Mouse (Mus musculus): ENCODE measurements around the gene Ttll4. TPM values are rescaled to one million over a fixed set of nuclear protein-coding genes. Genes with fewer than 3 reads are reported as not detected.
A peak's percentile ranks its signal among the peaks of the same experiment; 100 is the strongest.

The Ttll4 gene
- polyA plus RNA-seq, 1 experiment from 2014 or later, result 12.9 TPM

DNA sequence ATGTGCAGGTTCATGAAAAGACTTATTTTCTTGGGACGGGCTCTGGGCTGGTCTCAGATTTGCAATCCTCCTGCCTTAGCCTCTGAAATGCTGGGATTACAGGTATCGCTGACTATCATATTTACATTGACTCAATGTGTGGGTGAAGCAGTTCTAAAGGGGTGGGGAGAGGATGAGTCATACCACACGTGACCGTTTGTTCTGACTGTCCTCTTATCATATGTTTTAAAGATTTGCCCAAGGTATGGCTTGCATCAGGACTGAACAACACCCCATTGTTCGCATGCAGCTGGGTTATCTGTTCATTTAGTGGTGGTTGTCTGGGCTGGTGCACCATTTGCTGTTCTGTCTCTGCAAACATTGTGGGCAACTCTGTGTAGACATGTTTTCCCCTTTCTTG is 65.1 kb downstream of the Ttll4 start:
- no peak overlapping the region for H3K4me2 ChIP-seq
- H3K4me3 ChIP-seq, result no peak overlapping the region
- H3K9ac ChIP-seq, result no peak overlapping the region
- no peaks in the 10 kb centered on the region for H3K27me3 ChIP-seq
- no peaks in the 10 kb centered on the region for H3K4me1 ChIP-seq
- ATAC-seq (ENCODE audit: insufficient number of reproducible peaks, insufficient read depth, low FRiP score, low TSS enrichment, low read depth), result no peak
- H3K36me3 ChIP-seq, result no peaks in the 10 kb centered on the region
- 58% methylated on average over 5 of the region's 5 CpGs for WGBS
- H3K9me3 ChIP-seq, result no peaks in the 10 kb centered on the region
- no peak overlapping the region for H3K27ac ChIP-seq

DNA sequence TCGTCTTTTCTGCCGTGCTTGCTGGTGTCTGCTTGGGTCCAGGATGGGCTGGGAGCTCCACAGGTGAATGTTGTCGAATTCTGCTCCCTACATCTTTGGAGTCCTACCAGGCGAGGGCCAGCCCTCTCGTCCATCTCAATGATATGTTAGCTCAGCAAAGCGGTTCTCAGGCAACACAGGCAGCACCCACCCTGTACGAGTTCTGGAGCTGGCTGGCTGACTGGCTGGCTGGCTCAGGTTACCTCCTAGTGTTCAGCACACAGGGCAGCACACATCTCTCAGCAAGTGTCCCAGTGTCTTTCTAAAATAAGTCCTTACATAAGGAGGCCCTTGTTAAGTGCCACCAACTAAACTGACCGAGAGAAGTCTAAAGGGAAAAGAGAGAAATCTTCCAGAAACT is 66.9 kb downstream of the Ttll4 start:
- Histone ChIP-seq H3K27ac (no peak overlapping the region), H3K4me2 (no peak overlapping the region), H3K4me1 (no peaks in the 10 kb centered on the region), H3K9ac (no peak overlapping the region), H3K36me3 (no peaks in the 10 kb centered on the region), H3K4me3 (no peak overlapping the region), H3K9me3 (no peaks in the 10 kb centered on the region), H3K27me3 (no peaks in the 10 kb centered on the region)
- ATAC-seq (ENCODE audit: insufficient number of reproducible peaks, insufficient read depth, low FRiP score, low TSS enrichment, low read depth), result no peak
- 62% methylated on average over 8 of the region's 8 CpGs for WGBS

DNA sequence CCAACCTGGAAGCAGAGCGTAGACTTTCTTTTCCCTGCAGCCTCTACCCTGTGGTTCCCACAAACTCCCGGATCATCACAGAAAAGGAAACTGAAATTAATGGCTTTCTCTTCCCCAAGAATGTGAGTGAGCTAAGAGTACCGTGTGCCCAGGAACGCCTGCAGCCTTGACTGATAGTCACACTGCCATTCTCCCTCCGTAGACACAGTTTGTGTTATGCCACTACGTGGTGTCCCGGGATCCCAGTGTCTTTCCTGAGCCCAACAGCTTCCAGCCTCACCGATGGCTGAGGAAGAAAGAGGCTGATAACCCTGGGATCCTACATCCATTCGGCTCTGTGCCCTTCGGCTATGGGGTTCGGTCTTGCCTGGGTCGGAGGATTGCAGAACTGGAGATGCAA is 75.4 kb downstream of the Ttll4 start:
- H3K36me3 ChIP-seq, result no peaks in the 10 kb centered on the region
- H3K27me3 ChIP-seq, result no peaks in the 10 kb centered on the region
- H3K9me3 ChIP-seq, result no peaks in the 10 kb centered on the region
- no peak overlapping the region for H3K4me3 ChIP-seq
- no peak for ATAC-seq (ENCODE audit: insufficient number of reproducible peaks, insufficient read depth, low FRiP score, low TSS enrichment, low read depth)
- H3K4me2 ChIP-seq, result no peak overlapping the region
- no peak overlapping the region for H3K9ac ChIP-seq
- no peak overlapping the region for H3K27ac ChIP-seq
- no peaks in the 10 kb centered on the region for H3K4me1 ChIP-seq
- 91% methylated on average over 12 of the region's 12 CpGs for WGBS

DNA sequence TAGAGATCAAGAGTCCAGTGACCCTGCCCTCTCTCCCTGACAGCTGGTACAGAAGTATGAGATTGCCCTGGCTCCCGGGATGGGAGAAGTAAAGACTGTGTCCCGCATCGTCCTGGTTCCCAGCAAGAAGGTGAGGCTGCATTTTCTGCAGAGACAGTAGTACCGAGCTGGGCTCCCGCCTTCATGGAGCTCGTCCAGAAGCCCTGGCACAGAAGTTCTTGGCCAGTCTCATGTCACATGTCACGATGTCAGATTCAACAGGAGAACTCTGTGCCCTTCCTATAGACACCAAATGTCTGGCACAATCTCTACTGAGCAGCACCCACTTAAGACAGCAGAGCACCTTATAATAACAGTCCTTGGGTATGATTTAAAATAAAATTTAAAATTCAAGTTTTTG is 76.0 kb downstream of the Ttll4 start:
- Histone ChIP-seq H3K4me2 (no peak overlapping the region), H3K36me3 (no peaks in the 10 kb centered on the region), H3K4me1 (no peaks in the 10 kb centered on the region), H3K9ac (no peak overlapping the region), H3K27ac (no peak overlapping the region), H3K4me3 (no peak overlapping the region), H3K27me3 (no peaks in the 10 kb centered on the region), H3K9me3 (no peaks in the 10 kb centered on the region)
- 90% methylated on average over 7 of the region's 7 CpGs for WGBS
- no peak for ATAC-seq (ENCODE audit: insufficient number of reproducible peaks, insufficient read depth, low FRiP score, low TSS enrichment, low read depth)

DNA sequence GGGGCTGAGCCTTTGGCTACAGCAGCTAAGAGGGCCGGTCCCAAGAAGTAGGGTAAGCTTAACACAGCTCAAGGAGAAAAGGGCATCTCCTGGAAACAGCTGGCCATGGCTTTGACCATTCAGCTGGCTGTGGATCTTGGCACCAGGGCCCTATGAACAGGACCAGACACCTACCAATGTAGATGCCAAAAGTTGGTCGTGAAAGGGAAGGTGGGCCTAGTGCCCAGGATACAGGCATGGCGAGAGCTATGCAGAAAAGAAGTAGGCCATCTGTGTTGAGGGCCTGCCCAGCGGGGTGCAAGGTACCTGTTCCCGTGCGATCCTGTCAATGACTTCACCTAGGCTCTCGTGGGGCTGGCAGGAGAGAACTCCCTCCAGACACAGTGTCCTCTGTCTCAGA is 79.3 kb downstream of the Ttll4 start:
- H3K4me1 ChIP-seq, result no peaks in the 10 kb centered on the region
- H3K27me3 ChIP-seq, result no peaks in the 10 kb centered on the region
- H3K9me3 ChIP-seq, result no peaks in the 10 kb centered on the region
- no peak overlapping the region for H3K4me2 ChIP-seq
- 77% methylated on average over 7 of the region's 7 CpGs for WGBS
- H3K27ac ChIP-seq, result no peak overlapping the region
- H3K4me3 ChIP-seq, result no peak overlapping the region
- H3K36me3 ChIP-seq, result no peaks in the 10 kb centered on the region
- H3K9ac ChIP-seq, result no peak overlapping the region
- ATAC-seq (ENCODE audit: insufficient number of reproducible peaks, insufficient read depth, low FRiP score, low TSS enrichment, low read depth), result no peak

DNA sequence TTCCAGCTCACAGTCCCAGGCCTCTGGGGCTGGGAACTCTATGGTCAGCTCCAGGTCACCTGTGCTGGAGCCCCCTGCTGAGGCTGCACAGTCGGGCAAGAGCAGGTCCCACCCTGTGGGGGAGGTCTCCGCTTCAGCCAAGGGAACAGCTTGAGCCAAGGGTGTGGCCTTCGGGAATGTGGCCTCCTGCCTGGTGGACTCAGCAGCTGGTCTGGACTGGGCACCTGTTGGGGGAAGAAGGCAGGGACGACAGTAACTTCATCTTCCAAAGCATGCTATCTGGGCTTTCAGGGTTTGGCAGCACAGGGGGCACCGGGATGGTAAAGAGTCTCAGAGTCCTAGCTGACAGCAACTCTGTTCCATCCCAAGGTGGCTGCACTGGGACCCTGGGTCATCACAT is 85.8 kb downstream of the Ttll4 start:
- peaks cover 12% of the 10 kb centered on the region for H3K4me1 ChIP-seq
- 73% methylated on average over 5 of the region's 5 CpGs for WGBS
- no peak overlapping the region for H3K4me2 ChIP-seq
- no peaks in the 10 kb centered on the region for H3K36me3 ChIP-seq
- no peaks in the 10 kb centered on the region for H3K9me3 ChIP-seq
- no peak overlapping the region for H3K4me3 ChIP-seq
- no peak overlapping the region for H3K27ac ChIP-seq
- H3K27me3 ChIP-seq, result peaks cover 29% of the 10 kb centered on the region
- no peak overlapping the region for H3K9ac ChIP-seq
- ATAC-seq (ENCODE audit: insufficient number of reproducible peaks, insufficient read depth, low FRiP score, low TSS enrichment, low read depth), result no peak

DNA sequence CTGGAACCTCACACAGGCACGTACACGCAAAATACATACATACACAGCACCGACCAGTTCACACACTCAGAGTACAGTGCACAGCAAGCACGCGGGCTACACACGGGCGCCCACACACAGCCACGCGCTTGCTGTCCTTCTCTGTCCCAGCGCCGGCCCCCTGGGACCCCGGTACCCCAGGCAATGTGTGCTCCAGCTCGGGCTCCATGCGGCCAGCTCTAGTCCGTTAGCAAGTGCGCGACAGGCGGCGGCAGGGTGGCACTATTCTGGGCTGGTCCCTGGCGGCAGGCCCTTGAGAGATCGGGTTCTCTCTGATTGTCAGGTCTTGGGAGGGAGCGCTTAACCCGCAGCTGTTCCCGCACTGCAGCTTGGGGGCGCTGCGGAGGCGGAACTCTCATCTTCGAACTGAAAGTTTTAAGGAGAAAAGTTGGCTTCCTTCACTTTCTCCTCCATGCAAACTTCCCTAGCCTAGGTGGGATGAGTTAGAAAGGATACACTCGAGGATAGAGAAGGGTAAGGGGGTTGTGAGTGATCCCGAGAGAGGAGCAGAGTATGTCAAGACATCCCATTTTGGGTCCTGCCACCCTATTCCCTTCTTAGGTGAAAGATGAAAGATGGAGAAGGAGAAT is 87.2 kb downstream of the Ttll4 start, which contains the start of gene Prkag3:
Gene Prkag3 (minus strand): TSS at position 579 of the 629 bp plus-strand sequence.
- Histone ChIP-seq H3K9ac (peak within 1 kb of the TSS; percentile 61), H3K36me3 (no peaks in the 10 kb centered on the region), H3K4me2 (peak within 1 kb of the TSS; percentile 60), H3K27me3 (peaks cover 29% of the 10 kb centered on the region), H3K9me3 (no peaks in the 10 kb centered on the region), H3K4me1 (peaks cover 12% of the 10 kb centered on the region), H3K27ac (no peak within 1 kb of the TSS), H3K4me3 (peak within 1 kb of the TSS; percentile 28)
- 0 out of 2 replicates have a peak, but pooled peaks have one; percentile 62 for ATAC-seq (ENCODE audit: insufficient number of reproducible peaks, insufficient read depth, low FRiP score, low TSS enrichment, low read depth)
- 10% methylated on average over 30 of the region's 30 CpGs for WGBS

DNA sequence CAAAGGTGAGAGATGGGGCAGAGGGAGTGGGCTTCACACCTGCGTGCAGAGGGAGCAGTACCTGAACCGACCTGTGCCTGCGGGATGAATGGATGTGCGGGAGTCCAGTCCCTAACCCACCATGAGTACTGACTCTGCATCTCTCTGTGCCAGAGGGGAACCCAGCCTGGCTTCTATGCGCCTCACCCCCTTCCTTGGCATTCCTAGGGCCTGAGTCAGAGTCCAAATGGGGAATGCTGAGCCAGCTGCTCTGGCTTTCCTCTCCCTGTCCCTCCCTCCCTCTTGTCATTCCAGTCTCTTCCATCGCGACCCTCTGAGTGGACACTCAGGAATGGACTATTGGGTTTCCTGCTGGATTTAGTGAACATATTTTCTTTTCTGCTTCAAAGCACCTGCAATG is 87.8 kb downstream of the Ttll4 start:
- 65% methylated on average over 7 of the region's 7 CpGs for WGBS
- Histone ChIP-seq H3K4me3 (no peak overlapping the region), H3K27me3 (peaks cover 29% of the 10 kb centered on the region), H3K9ac (no peak overlapping the region), H3K36me3 (no peaks in the 10 kb centered on the region), H3K9me3 (no peaks in the 10 kb centered on the region), H3K4me1 (peaks cover 12% of the 10 kb centered on the region), H3K4me2 (peak overlapping the region; percentile 60; the same call in 1 of the 2 replicates), H3K27ac (no peak overlapping the region)
- no peak for ATAC-seq (ENCODE audit: insufficient number of reproducible peaks, insufficient read depth, low FRiP score, low TSS enrichment, low read depth)

DNA sequence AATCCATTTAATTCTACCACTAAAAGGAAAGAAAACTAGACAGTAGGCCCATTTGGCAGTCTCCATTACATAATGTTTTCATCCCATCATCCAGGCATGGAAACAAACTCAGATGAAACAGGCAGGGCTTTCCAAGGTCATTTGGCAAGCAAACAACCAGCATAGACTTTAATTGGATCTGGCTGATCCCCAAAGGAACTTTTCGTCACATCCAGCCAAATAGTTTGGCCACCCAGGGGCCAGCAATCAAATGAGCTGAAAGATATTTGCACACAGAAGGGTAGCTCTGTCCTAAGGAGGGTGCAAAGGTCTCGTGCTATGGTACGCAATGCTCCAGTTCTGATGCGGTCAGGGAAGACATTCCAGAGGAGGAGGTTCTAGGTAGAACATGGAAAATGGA is 89.1 kb downstream of the Ttll4 start:
- no peak overlapping the region for H3K9ac ChIP-seq
- ATAC-seq (ENCODE audit: insufficient number of reproducible peaks, insufficient read depth, low FRiP score, low TSS enrichment, low read depth), result no peak
- no peak overlapping the region for H3K4me3 ChIP-seq
- H3K27me3 ChIP-seq, result peaks cover 29% of the 10 kb centered on the region
- no peak overlapping the region for H3K4me2 ChIP-seq
- no peak overlapping the region for H3K27ac ChIP-seq
- no peaks in the 10 kb centered on the region for H3K36me3 ChIP-seq
- 88% methylated on average over 4 of the region's 4 CpGs for WGBS
- H3K9me3 ChIP-seq, result no peaks in the 10 kb centered on the region
- H3K4me1 ChIP-seq, result peaks cover 12% of the 10 kb centered on the region

DNA sequence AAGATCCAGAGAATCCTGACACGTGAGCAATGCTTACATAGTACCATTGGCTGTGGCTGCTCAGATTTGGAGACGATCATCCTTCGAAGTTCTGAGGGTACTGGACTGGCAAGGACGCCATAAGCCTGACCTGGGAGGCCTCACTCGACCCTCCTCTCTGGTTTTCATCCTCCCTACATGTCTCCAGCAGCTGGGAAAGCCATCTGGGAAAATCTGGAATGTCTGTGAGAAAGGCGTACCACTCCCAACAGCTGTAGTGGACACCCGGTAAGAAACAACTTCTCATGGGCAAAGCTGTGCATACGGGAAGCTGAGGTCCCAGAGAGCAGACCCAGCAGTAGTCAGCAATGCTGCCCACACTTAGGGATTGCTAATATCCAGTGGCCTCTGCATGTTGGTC is 90.6 kb downstream of the Ttll4 start:
- Histone ChIP-seq H3K9me3 (no peaks in the 10 kb centered on the region), H3K4me2 (no peak overlapping the region), H3K27ac (no peak overlapping the region), H3K4me3 (no peak overlapping the region), H3K27me3 (peaks cover 26% of the 10 kb centered on the region), H3K36me3 (no peaks in the 10 kb centered on the region), H3K9ac (no peak overlapping the region), H3K4me1 (peaks cover 12% of the 10 kb centered on the region)
- ATAC-seq (ENCODE audit: insufficient number of reproducible peaks, insufficient read depth, low FRiP score, low TSS enrichment, low read depth), result no peak
- WGBS, result 84% methylated on average over 8 of the region's 8 CpGs

DNA sequence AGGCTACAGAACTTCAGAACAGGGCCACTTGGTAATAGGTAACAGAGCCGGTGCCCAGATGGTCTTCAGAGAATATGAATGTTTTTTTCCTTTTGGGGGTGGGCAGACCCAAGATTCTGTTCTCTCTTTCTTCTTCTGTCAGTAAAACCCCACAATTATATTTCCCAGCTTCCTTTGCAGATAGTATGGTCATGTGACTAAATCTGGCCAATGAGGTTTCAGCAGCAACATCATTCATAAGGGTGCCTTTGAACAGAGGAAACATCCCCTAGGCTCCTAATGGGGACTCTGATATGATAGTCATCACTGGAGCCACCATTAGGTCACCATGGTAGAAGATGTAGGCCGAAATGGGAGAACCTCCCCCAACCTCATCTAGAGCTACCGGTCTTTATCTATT is 91.3 kb downstream of the Ttll4 start:
- no peak overlapping the region for H3K4me2 ChIP-seq
- H3K27me3 ChIP-seq, result peaks cover 20% of the 10 kb centered on the region
- no peaks in the 10 kb centered on the region for H3K9me3 ChIP-seq
- H3K27ac ChIP-seq, result no peak overlapping the region
- no peaks in the 10 kb centered on the region for H3K36me3 ChIP-seq
- no peak for ATAC-seq (ENCODE audit: insufficient number of reproducible peaks, insufficient read depth, low FRiP score, low TSS enrichment, low read depth)
- H3K4me1 ChIP-seq, result peaks cover 12% of the 10 kb centered on the region
- no peak overlapping the region for H3K9ac ChIP-seq
- 94% methylated on average over 3 of the region's 3 CpGs for WGBS
- H3K4me3 ChIP-seq, result no peak overlapping the region

Measured in embryonic facial prominence, embryonic 13.5 days (tissue).